Mouse (Mus musculus): ENCODE data around the gene Stpg3. TPM values are rescaled to one million over a fixed set of nuclear protein-coding genes. Genes with fewer than 3 reads are reported as not detected.

Stpg3 gene
- polyA plus RNA-seq, 1 experiment from 2014 or later: 0.11 TPM

DNA sequence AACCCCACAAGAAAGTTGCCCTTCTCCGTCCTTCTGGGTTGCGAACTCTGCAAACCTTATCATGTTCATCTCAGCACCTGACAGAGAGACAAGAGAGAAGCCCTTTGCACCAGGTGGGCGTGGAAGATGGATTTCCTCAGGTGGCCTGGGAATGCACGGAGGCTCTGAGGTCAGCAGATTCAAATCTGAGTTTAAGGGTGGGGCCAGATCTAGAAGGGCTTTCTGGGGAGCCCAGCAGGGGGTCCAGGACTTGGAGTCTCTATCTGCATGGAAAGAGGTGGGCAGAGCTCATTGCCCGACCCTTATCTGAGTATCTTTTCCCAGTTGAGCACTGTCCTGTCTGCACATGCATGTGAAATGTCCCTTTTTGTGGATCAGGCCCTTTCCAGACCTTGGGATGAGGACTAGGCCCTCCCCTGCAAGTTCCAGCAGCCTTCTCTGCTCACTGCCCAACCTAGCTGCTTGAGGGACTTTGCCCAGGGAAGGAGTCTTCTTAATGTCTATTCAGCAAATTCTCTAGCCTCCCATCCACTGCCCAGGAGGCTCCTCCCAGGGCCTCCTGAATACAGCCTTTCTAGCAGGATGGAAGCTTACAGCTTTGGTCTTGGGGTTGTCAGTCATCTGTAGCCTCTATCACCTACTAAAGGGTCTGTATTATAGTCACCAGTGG, 20.2 kb upstream of the Stpg3 start:
- Histone ChIP-seq H3K4me2 (replicated peaks) (no peak overlapping the region), H3K9me3 (no peaks in the 10 kb centered on the region), H3K36me3 (no peaks in the 10 kb centered on the region), H3K27me3 (peaks cover 51% of the 10 kb centered on the region), H3K9ac (no peak overlapping the region), H3K27ac (no peak overlapping the region), H3K4me1 (no peaks in the 10 kb centered on the region), H3K4me3 (no peak overlapping the region)
- 70% methylated on average over 5 of the region's 5 CpGs for WGBS
- no peak for ATAC-seq (ENCODE audit: low FRiP score, low read depth)

DNA sequence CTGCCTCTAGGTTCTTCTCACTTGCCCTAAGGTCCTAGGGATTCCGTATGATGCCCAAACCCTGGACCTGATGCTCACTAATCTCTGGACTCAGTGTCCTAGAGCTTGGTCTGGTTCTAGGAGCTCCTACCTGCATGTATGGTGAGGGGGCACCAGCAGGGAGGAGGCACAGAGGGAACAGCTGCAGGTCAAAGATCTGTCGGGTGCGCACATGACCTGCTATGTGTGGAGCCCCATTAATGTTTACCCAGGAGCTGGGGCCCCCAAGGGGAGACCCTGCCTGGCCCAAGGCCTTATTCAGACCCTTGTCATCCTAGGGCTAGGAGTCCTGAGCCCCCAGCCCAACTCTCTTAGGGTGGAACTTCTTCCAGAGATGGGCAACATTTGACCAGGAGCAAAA, 19.6 kb upstream of the Stpg3 start, which contains the start of gene Slc34a3:
Slc34a3 (minus strand) TSS at position 315 of the 400 bp plus-strand sequence.
- H3K27me3 ChIP-seq: peaks cover 47% of the 10 kb centered on the region
- H3K4me3 ChIP-seq: no peak within 1 kb of the TSS
- H3K36me3 ChIP-seq: no peaks in the 10 kb centered on the region
- H3K27ac ChIP-seq: no peak within 1 kb of the TSS
- no peak within 1 kb of the TSS for H3K9ac ChIP-seq
- 84% methylated on average over 3 of the region's 3 CpGs for WGBS
- 0 out of 2 replicates have a peak, but pooled peaks cover under 1% of the 10 kb centered on the region for H3K4me1 ChIP-seq
- ATAC-seq (ENCODE audit: low FRiP score, low read depth): no peak
- no peaks in the 10 kb centered on the region for H3K9me3 ChIP-seq
- H3K4me2 ChIP-seq (replicated peaks): no peak within 1 kb of the TSS

- H3K36me3 ChIP-seq: no peaks in the 10 kb centered on the region
- H3K4me1 ChIP-seq: peaks cover 4% of the 10 kb centered on the region; the same call in 1 of the 2 replicates
- H3K27me3 ChIP-seq: peaks cover 43% of the 10 kb centered on the region
- no peak overlapping the region for H3K4me3 ChIP-seq
- 75% methylated on average over 4 of the region's 4 CpGs for WGBS
- H3K27ac ChIP-seq: no peak overlapping the region
- H3K9ac ChIP-seq: no peak overlapping the region
- H3K9me3 ChIP-seq: no peaks in the 10 kb centered on the region
- no peak overlapping the region for H3K4me2 ChIP-seq (replicated peaks)
- ATAC-seq (ENCODE audit: low FRiP score, low read depth): no peak
Observed at GRCm38 (mm10) chr2:25233421-25233820, 19.0 kb upstream of the Stpg3 start.

GRCm38 (mm10) chr2:25231038-25231437, 16.6 kb upstream of the Stpg3 start:
- H3K4me3 ChIP-seq: no peak overlapping the region
- ATAC-seq (ENCODE audit: low FRiP score, low read depth): no peak
- H3K4me1 ChIP-seq: peaks cover 4% of the 10 kb centered on the region; the same call in 1 of the 2 replicates
- H3K4me2 ChIP-seq (replicated peaks): no peak overlapping the region
- H3K9me3 ChIP-seq: no peaks in the 10 kb centered on the region
- WGBS: 54% methylated on average over 12 of the region's 12 CpGs
- H3K27me3 ChIP-seq: peaks cover 35% of the 10 kb centered on the region
- peak overlapping the region; percentile 25; the same call in 1 of the 2 replicates for H3K9ac ChIP-seq
- no peaks in the 10 kb centered on the region for H3K36me3 ChIP-seq
- H3K27ac ChIP-seq: no peak overlapping the region

GRCm38 (mm10) chr2:25230581-25230980, 16.1 kb upstream of the Stpg3 start:
- H3K9ac ChIP-seq: no peak overlapping the region; the same call in 1 of the 2 replicates
- no peak overlapping the region for H3K4me3 ChIP-seq
- WGBS: 86% methylated on average over 7 of the region's 7 CpGs
- H3K27ac ChIP-seq: no peak overlapping the region
- ATAC-seq (ENCODE audit: low FRiP score, low read depth): no peak
- H3K9me3 ChIP-seq: no peaks in the 10 kb centered on the region
- H3K4me2 ChIP-seq (replicated peaks): no peak overlapping the region
- peaks cover 7% of the 10 kb centered on the region for H3K4me1 ChIP-seq
- H3K27me3 ChIP-seq: peaks cover 33% of the 10 kb centered on the region; the same call in 1 of the 2 replicates
- no peaks in the 10 kb centered on the region for H3K36me3 ChIP-seq

- H3K4me3 ChIP-seq: no peak overlapping the region
- ATAC-seq (ENCODE audit: low FRiP score, low read depth): no peak
- no peak overlapping the region for H3K27ac ChIP-seq
- H3K9ac ChIP-seq: no peak overlapping the region
- H3K9me3 ChIP-seq: no peaks in the 10 kb centered on the region
- H3K27me3 ChIP-seq: peaks cover 33% of the 10 kb centered on the region; the same call in 1 of the 2 replicates
- H3K4me2 ChIP-seq (replicated peaks): no peak overlapping the region
- H3K4me1 ChIP-seq: peaks cover 10% of the 10 kb centered on the region
- H3K36me3 ChIP-seq: no peaks in the 10 kb centered on the region
- WGBS: 81% methylated on average over 5 of the region's 5 CpGs
Observed at GRCm38 (mm10) chr2:25229582-25229981, 15.1 kb upstream of the Stpg3 start.

GRCm38 (mm10) chr2:25228995-25229530, 14.6 kb upstream of the Stpg3 start:
- Histone ChIP-seq H3K9me3 (no peaks in the 10 kb centered on the region), H3K27me3 (peaks cover 30% of the 10 kb centered on the region; the same call in 1 of the 2 replicates), H3K4me1 (peaks cover 10% of the 10 kb centered on the region), H3K4me3 (no peak overlapping the region), H3K9ac (peak overlapping the region; percentile 31; the same call in 1 of the 2 replicates), H3K27ac (no peak overlapping the region), H3K36me3 (no peaks in the 10 kb centered on the region), H3K4me2 (replicated peaks) (peak overlapping the region; percentile 40)
- no peak for ATAC-seq (ENCODE audit: low FRiP score, low read depth)
- 67% methylated on average over 6 of the region's 6 CpGs for WGBS

DNA sequence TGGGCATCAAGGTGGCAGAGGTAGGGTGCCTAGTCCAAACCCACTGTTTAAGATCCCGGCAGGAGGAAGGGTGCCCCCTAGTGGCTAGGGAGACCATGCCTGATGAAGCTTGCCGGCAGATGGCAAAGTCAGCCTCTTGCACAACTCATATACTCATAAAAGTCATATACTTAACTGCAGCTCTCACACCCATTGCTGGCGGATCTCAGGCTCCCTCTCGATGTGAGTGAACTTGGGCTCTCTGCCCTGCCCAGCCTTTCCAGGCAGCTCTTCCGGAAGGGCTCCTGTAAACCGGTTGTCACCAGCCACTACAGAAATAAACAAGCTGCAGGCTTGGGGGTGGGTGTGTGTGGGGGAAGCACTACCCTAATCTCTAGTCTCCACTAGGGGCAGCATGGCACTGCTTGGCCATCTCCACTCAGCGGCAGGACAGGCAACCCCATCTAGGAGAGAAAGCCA, 14.0 kb upstream of the Stpg3 start:
- Histone ChIP-seq H3K9me3 (no peaks in the 10 kb centered on the region), H3K27ac (no peak overlapping the region), H3K9ac (no peak overlapping the region), H3K4me2 (replicated peaks) (peak overlapping the region; percentile 40), H3K36me3 (no peaks in the 10 kb centered on the region), H3K27me3 (peaks cover 26% of the 10 kb centered on the region; the same call in 1 of the 2 replicates), H3K4me1 (peaks cover 14% of the 10 kb centered on the region), H3K4me3 (no peak overlapping the region)
- WGBS: 2% methylated on average over 7 of the region's 7 CpGs
- no peak for ATAC-seq (ENCODE audit: low FRiP score, low read depth)

GRCm38 (mm10) chr2:25227406-25227805, 13.0 kb upstream of the Stpg3 start:
- Histone ChIP-seq H3K9ac (no peak overlapping the region), H3K27me3 (peaks cover 16% of the 10 kb centered on the region; the same call in 1 of the 2 replicates), H3K36me3 (peaks cover 3% of the 10 kb centered on the region; the same call in 1 of the 2 replicates), H3K27ac (no peak overlapping the region), H3K4me3 (no peak overlapping the region), H3K4me1 (peaks cover 18% of the 10 kb centered on the region), H3K9me3 (no peaks in the 10 kb centered on the region), H3K4me2 (replicated peaks) (no peak overlapping the region)
- WGBS: 84% methylated on average over 4 of the region's 4 CpGs
- ATAC-seq (ENCODE audit: low FRiP score, low read depth): no peak

DNA sequence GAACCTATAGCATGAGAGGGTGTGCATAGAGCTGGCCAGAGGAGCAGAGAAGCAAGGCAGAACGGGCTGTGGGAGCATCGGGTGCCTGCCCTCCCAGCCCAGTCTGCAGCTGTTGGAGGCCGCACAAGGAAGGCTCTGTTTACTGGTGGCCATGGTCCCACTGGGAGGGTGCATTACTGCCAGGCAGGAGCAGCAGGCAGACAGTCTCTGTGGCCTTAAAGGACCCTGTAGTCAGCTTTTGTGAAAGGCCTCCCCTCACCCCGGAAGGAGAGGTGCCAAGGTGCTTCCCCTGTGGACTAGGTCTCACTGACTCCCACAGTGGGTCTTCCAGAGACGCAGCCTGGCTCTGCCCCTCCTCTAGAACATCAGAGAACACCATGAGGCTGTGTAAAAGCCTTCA, 12.4 kb upstream of the Stpg3 start:
- H3K4me1 ChIP-seq: peaks cover 18% of the 10 kb centered on the region

DNA sequence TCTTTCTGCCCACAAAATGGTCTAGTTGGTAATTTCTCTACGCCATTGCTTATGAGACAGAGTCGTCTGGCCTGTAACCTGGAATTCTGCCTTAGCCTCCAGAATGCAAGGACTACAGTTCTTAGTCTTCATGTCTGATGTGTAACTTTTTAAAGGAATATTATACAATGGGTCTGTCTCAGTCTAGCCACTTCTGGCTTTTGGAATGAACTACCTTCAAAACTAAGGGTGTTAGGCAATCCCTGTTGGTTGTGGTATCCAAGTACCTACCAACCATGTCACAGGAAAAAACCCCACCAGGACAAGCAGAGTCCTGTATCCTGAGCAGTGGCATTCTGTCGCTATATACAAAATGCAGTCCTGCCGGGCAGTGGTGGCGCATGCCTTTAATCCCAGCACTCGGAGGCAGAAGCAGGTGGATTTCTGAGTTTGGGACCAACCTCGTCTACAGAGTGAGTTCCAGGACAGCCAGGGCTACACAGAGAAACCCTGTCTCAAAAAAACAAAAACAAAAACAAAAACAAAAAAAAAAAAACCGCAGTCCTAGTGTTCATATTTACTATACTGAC, 11.5 kb upstream of the Stpg3 start:
- ATAC-seq (ENCODE audit: low FRiP score, low read depth): no peak
- Histone ChIP-seq H3K4me1 (peaks cover 18% of the 10 kb centered on the region), H3K4me3 (peak overlapping the region; percentile 49), H3K36me3 (peaks cover 13% of the 10 kb centered on the region), H3K27me3 (peaks cover 3% of the 10 kb centered on the region; the same call in 1 of the 2 replicates), H3K9ac (peak overlapping the region; percentile 68; the same call in 1 of the 2 replicates), H3K9me3 (no peaks in the 10 kb centered on the region), H3K27ac (peak overlapping the region; percentile 97), H3K4me2 (replicated peaks) (peak overlapping the region; percentile 64)
- WGBS: 73% methylated on average over 8 of the region's 8 CpGs

More for the DNA sequence above, 12.4 kb upstream of the Stpg3 start:
- H3K27ac ChIP-seq: no peak overlapping the region
- H3K9me3 ChIP-seq: no peaks in the 10 kb centered on the region
- no peak for ATAC-seq (ENCODE audit: low FRiP score, low read depth)
- no peak overlapping the region for H3K4me3 ChIP-seq
- peaks cover 12% of the 10 kb centered on the region; the same call in 1 of the 2 replicates for H3K27me3 ChIP-seq
- H3K4me2 ChIP-seq (replicated peaks): no peak overlapping the region
- H3K9ac ChIP-seq: no peak overlapping the region
- peaks cover 8% of the 10 kb centered on the region for H3K36me3 ChIP-seq
- WGBS: 74% methylated on average over 5 of the region's 5 CpGs

Measured in limb, embryonic 13.5 days (tissue).